Mouse (Mus musculus) CH12.LX (cell line): ENCODE results near the gene Siae. TPM values are rescaled to one million over a fixed set of nuclear protein-coding genes. Genes with fewer than 3 reads are reported as not detected.

ENCODE experiments used
- DNase-seq: peaks from one replicate; pipeline ENCODE4 v3.0.0-alpha.2; 2013; ENCODE audit errors: extremely low read depth
- H3K27ac ChIP-seq: 2 replicates; pipeline ENCODE4 v1.5.1; 2012; ENCODE audit warnings: low read depth, mild to moderate bottlenecking, control low read depth, moderate library complexity; ENCODE audit not compliant: insufficient read depth
- H3K27me3 ChIP-seq: replicated peaks from 2 replicates; pipeline ENCODE3; 2012; ENCODE audit warnings: inconsistent platforms
- H3K36me3 ChIP-seq, 2 experiments: replicated peaks in 1 of 2; 2 replicates each; pipeline versions ENCODE3 to v1.6.1; 2012; ENCODE audit warnings: inconsistent platforms in 1 of 2, low read length in 1 of 2, mild to moderate bottlenecking in 1 of 2, mixed read lengths in 1 of 2, moderate library complexity in 1 of 2; ENCODE audit not compliant: control insufficient read depth in 1 of 2, insufficient read depth in 1 of 2
- H3K4me1 ChIP-seq, 2 experiments: 2 replicates each; pipeline ENCODE4 v1.6.1; 2012; ENCODE audit warnings: inconsistent platforms in 1 of 2, moderate library complexity in 1 of 2; ENCODE audit not compliant: insufficient read depth in 2 of 2, control insufficient read depth in 1 of 2
- H3K4me2 ChIP-seq: 2 replicates; pipeline ENCODE4 v1.6.1; 2012; ENCODE audit warnings: low read depth, mild to moderate bottlenecking, control low read depth; ENCODE audit not compliant: poor library complexity, insufficient read depth, severe bottlenecking
- H3K4me3 ChIP-seq, 3 experiments: fragments of 150-350 bp in 1 of 3; sonication (generic) in 1 of 3; replicated peaks in 1 of 3; 2 replicates each; pipeline versions ENCODE3 to v1.5.1; 2011 to 2012; ENCODE audit warnings: low read depth in 2 of 3, low read length in 2 of 3, mild to moderate bottlenecking in 2 of 3, moderate library complexity in 2 of 3, control low read depth in 1 of 3, improper control_type of control experiment in 1 of 3, inconsistent platforms in 1 of 3, mixed read lengths in 1 of 3; ENCODE audit not compliant: poor library complexity in 1 of 3
- H3K79me2 ChIP-seq: replicated peaks from 2 replicates; pipeline ENCODE4 v1.6.1; 2012; ENCODE audit warnings: mild to moderate bottlenecking, moderate library complexity; ENCODE audit not compliant: control insufficient read depth, poor library complexity, insufficient read depth, severe bottlenecking; ENCODE audit errors: extremely low read depth
- H3K9ac ChIP-seq: 2 replicates; pipeline ENCODE4 v1.6.1; 2012; ENCODE audit warnings: low read depth, mild to moderate bottlenecking, control low read depth, moderate library complexity; ENCODE audit not compliant: insufficient read depth
- H3K9me3 ChIP-seq: replicated peaks from 2 replicates; pipeline ENCODE3; 2012; ENCODE audit warnings: low read length, inconsistent platforms, mixed read lengths
- CHD2 ChIP-seq: IDR thresholded peaks from 2 replicates; pipeline ENCODE4 v1.6.1; 2011; ENCODE audit warnings: low read length, improper control_type of control experiment
- GABPA ChIP-seq: IDR thresholded peaks from 2 replicates; pipeline ENCODE4 v1.6.1; 2012; ENCODE audit warnings: low read depth, low read length, improper control_type of control experiment, inconsistent platforms; ENCODE audit not compliant: insufficient replicate concordance
- IRF4 ChIP-seq: IDR thresholded peaks from 2 replicates; pipeline ENCODE4 v1.6.1; 2014; ENCODE audit warnings: low read depth, mild to moderate bottlenecking, inconsistent platforms, low read length, improper control_type of control experiment
- JUN ChIP-seq: IDR thresholded peaks from 2 replicates; pipeline ENCODE4 v1.6.1; 2011; ENCODE audit warnings: low read depth, mild to moderate bottlenecking, low read length, improper control_type of control experiment, moderate library complexity; ENCODE audit not compliant: insufficient read depth
- JUND ChIP-seq: conservative IDR thresholded peaks from 2 replicates; pipeline ENCODE4 v1.6.1; 2011; ENCODE audit warnings: low read depth, low read length, improper control_type of control experiment
- MAX ChIP-seq: IDR thresholded peaks from 2 replicates; pipeline ENCODE4 v1.6.1; 2011; ENCODE audit warnings: low read length, improper control_type of control experiment
- MXI1 ChIP-seq: IDR thresholded peaks from 2 replicates; pipeline ENCODE4 v1.6.1; 2011; ENCODE audit warnings: mild to moderate bottlenecking, low read depth, low read length, improper control_type of control experiment
- PAX5 ChIP-seq: IDR thresholded peaks from 2 replicates; pipeline ENCODE4 v1.6.1; 2012; ENCODE audit warnings: low read length, inconsistent platforms, mixed read lengths
- SMC3 ChIP-seq: IDR thresholded peaks from 2 replicates; pipeline ENCODE4 v1.6.1; 2011; ENCODE audit warnings: low read depth, low read length, improper control_type of control experiment
- TCF12 ChIP-seq: IDR thresholded peaks from 2 replicates; pipeline ENCODE4 v1.6.1; 2014; ENCODE audit warnings: low read depth, mild to moderate bottlenecking, inconsistent platforms, low read length, improper control_type of control experiment
- USF1 ChIP-seq: IDR thresholded peaks from 2 replicates; pipeline ENCODE4 v1.6.1; 2014; ENCODE audit warnings: low read depth, mild to moderate bottlenecking, inconsistent platforms, low read length, improper control_type of control experiment
- ZMIZ1 ChIP-seq: IDR thresholded peaks from 2 replicates; pipeline ENCODE4 v1.6.1; 2012; ENCODE audit warnings: low read depth, mild to moderate bottlenecking, inconsistent platforms, low read length, improper control_type of control experiment
- dilution Hi-C: fragments of 300-500 bp; cut with MboI; formaldehyde crosslinking; loops from 2 replicates; pipeline ENCODE4 v1.14.3; 2020; ENCODE audit warnings: low sequenced_read_pairs; ENCODE audit not compliant: extremely low pct_unique_long_range_greater_than_20kb, extremely low pct_ligation_motif_present
- in situ Hi-C: fragments of 300-500 bp; cut with MboI; formaldehyde crosslinking; loops from 3 replicates; pipeline ENCODE4 v1.14.3; 2019; ENCODE audit warnings: low sequenced_read_pairs, low pct_ligation_motif_present, low pct_unique_long_range_greater_than_20kb, mixed read lengths
- polyA plus RNA-seq: library from polyadenylated mRNA; unstranded; fragments of >175 nt; gene quantifications from 2 replicates; pipeline ENCODE4 v1.2.1, GENCODE M21; 2012; ENCODE audit warnings: low read depth; ENCODE audit not compliant: insufficient read length
- total RNA-seq, 2 experiments: library from RNA; depleted of rRNA; stranded (reverse); fragments of 300-350 nt in 1 of 2; fragments of >200 nt in 1 of 2; gene quantifications; 2 replicates each; pipeline ENCODE4 v1.2.3; 2012 to 2014

The Siae gene
- total and polyA plus RNA-seq, 3 experiments = 6.2 to 8.6 (median 7.9) TPM

DNA sequence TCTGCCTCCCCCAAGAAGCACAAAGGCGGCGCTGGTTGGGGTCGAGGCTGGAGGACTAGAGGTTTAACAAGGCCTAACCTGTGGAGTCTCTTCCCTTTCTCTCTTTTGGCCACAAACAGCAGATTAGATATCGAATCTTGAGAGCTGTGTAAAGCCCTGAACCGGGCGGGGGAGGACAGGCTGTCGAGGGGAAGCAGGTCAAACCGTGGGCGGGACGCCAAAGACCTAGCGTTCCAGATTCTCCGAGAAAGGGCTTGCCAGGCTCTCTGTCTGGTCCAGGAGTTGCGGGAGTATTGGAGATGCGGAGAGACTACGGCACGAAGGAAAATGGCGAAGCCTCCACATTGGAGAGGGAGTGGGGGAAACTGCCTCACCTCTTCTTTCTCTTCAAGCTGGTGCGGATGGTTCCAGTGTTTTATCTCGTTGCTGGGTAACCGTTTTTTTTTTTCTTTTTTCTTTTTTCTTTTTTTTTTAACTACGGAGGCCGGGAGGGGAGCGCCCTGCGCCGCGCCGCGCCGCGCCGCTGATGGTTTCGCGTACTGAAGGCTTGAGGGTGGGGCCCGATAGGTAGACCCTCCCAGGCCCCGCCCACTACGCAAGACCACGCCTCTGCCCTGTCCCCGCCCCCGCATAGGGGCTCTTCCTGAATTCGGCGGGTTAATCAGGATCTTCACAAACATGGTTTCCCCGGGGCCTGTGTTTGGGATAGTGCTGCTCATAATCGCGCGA, 57.8 kb downstream of the Siae start, which contains the start of gene Spa17 (continued):
- TF ChIP-seq SMC3 = no peak
- TF ChIP-seq TCF12 = peak; percentile 29; the same call in 1 of the 2 replicates
- no peak for TF ChIP-seq PAX5
- no peak for TF ChIP-seq JUND
- TF ChIP-seq USF1 = no peak

DNA sequence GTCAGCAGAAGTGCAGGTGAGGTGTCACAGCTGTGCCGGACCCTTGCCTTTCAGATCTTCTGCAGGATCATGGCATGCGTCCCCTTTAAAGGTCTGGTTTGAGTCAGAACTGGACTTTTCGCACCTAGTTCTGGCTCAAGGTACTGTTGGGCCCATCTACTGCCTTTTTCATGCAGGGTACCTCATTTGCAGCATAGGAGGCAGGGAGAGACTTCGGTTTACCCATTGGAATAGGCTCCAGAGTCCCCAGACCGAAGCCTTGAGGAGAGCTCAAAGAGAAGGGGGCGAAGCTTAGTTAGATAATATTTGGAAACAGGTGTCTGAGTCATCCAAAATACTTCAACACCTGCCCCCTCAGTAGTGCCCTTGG, 58.4 kb downstream of the Siae start:
- Histone ChIP-seq H3K4me3 (peak overlapping the region; percentile 61 to 72 (median 62)), H3K36me3 (peaks cover 0 to 4% of the 10 kb centered on the region in 2 experiments), H3K9me3 (no peaks in the 10 kb centered on the region), H3K27me3 (no peaks in the 10 kb centered on the region), H3K79me2 (no peaks in the 10 kb centered on the region), H3K4me1 (peaks cover 0 to 13% of the 10 kb centered on the region in 2 experiments; a peak in 2 of 4 replicates)
- no peak for DNase-seq
- dilution Hi-C loops (no loop called here), in situ Hi-C loops (no loop called here)
- no peak for TF ChIP-seq JUN
- 0 out of 2 replicates have a peak, but pooled peaks have one; percentile 7 for TF ChIP-seq MAX
- TF ChIP-seq IRF4 = peak; percentile 66
- TF ChIP-seq CHD2 = no peak
- no peak for TF ChIP-seq MXI1
- TF ChIP-seq, all 38 proteins: peak for 2
- H3K27ac ChIP-seq = no peak overlapping the region
- H3K9ac ChIP-seq = peak overlapping the region; percentile 41; the same call in 1 of the 2 replicates
- peak overlapping the region; percentile 66 for H3K4me2 ChIP-seq

DNA sequence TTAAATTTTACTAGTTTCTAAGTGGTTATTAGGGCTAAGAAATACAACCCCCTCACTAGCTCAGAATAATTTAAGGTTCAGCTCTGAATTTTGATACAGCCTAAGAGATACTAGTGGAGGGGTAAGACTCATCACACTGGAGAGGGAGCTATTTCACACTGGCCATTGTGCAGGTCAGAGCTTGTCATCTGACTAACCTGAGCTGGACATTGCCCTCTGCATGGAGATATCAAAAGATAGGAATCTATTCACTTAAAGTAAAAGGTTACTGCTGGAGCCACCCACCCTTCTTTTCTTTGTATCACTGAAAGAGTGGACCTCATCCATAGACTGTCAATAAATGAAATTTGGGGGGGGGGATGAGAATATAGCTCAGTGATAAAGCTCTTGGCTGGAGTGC, 58.8 kb downstream of the Siae start:
- Histone ChIP-seq H3K9me3 (no peaks in the 10 kb centered on the region), H3K4me1 (peaks cover 0 to 13% of the 10 kb centered on the region in 2 experiments; a peak in 2 of 4 replicates), H3K27me3 (no peaks in the 10 kb centered on the region), H3K27ac (no peak overlapping the region), H3K4me2 (peak overlapping the region; percentile 66), H3K36me3 (peaks cover 0 to 4% of the 10 kb centered on the region in 2 experiments), H3K79me2 (no peaks in the 10 kb centered on the region), H3K9ac (peak overlapping the region; percentile 41; the same call in 1 of the 2 replicates), H3K4me3 (peak overlapping the region in 2 of 3 experiments; percentile 62 to 72)
- no peak for DNase-seq
- in situ Hi-C loops = no loop called here
- dilution Hi-C loops = no loop called here
- TF ChIP-seq SMC3 = no peak
- TF ChIP-seq ZMIZ1 = no peak
- no peak for TF ChIP-seq MAX
- TF ChIP-seq GABPA = no peak
- TF ChIP-seq, all 38 proteins: peak for 0
